17 mouse cellular contexts compared by ENCODE assay signal in genomic region chr4:57428317-57428716, GRCm38 (mm10). TPM values are rescaled to one million over a fixed set of nuclear protein-coding genes. Genes with fewer than 3 reads are reported as not detected.
"Had no signal": no experiment of that assay in that cellular context is flagged by ENCODE, and none has a peak within 500 bp of the region (broad histone marks: within the 10 kb centered on the region; RNA-seq: fewer than 3 reads in every experiment).

No protein-coding gene starts in this region.

- H3K27ac ChIP-seq: limb, embryonic 15.5 days; liver, embryonic 12.5 days; lung, embryonic 15.5 days; macrophage; midbrain, embryonic 15.5 days; neural tube, embryonic 12.5 days; stomach, embryonic 15.5 days had no signal

- DNase-seq: kidney, adult 8-10 months; kidney, postnatal 25 days; lung, postnatal 14 days; right cerebral cortex, postnatal 14 days; thymus, postnatal 4 days had no signal

- H3K4me1 ChIP-seq: limb, embryonic 15.5 days; liver, embryonic 12.5 days; megakaryocyte, embryonic 14.5 days; neural tube, embryonic 12.5 days; stomach, embryonic 15.5 days had no signal

- H3K4me3 ChIP-seq: limb, embryonic 15.5 days; liver, embryonic 12.5 days; lung, embryonic 15.5 days; megakaryocyte, embryonic 14.5 days; midbrain, embryonic 15.5 days; neural tube, embryonic 12.5 days; stomach, embryonic 15.5 days had no signal

- ATAC-seq: intestine, postnatal 0 days; liver, embryonic 12.5 days; midbrain, embryonic 15.5 days had no signal

RNA-seq across cellular contexts. Expression of gene Palm2, which starts 5.7 kb away (rescaled TPM):
- total RNA-seq: monocyte, adult 5-6 weeks; neutrophil, adult 5-6 weeks had no signal
- polyA plus RNA-seq: macrophage; spleen, adult 2 months had no signal
